Mouse (Mus musculus): ENCODE measurements around the gene Egfl8.

Gene Egfl8

DNA sequence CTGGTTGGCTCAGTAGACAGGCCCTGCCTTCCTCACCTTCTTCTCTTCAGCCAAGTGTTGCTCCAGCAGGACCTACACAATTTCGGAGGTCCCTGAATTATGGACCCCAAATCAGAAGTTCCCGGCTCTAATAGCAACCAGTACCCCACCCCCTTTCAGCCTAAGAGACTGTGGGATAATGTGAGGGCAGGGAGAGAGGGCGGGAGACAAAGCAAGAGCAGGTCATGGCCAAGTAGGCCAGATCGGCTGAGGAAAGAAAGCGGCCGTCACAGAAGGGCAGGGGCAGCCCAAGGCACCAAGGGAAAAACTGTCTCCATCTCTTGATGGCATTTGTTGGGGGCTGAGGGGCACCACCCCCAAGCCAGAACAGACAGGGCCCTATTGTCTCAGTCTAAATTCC lies at the start of gene Egfl8:
TSS of gene Egfl8 (minus strand) at position 101 of the 400 bp plus-strand sequence.
- in situ Hi-C loops (cut with MboI, MseI): no loop called here

DNA sequence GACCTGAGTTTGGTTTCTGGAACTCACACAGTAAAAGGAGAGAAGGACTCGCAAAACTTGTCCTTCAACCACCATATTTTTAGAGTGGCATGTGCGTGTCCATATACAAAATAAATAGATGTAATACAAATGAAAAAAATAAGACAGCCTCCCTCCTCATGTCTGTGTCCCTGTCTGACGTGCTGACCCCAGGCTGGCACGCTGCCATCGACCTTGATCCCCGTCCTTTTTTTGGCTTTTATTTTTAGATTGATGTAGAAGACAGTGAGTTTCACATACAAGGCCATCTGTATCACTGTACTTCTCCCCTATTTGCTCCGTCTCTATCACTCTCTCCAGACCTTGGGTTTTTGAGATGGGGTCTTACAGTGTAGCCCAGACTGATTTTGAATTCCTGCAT lies 48.7 kb upstream of the Egfl8 start:
- in situ Hi-C loops (cut with MboI, MseI): no loop called here

DNA sequence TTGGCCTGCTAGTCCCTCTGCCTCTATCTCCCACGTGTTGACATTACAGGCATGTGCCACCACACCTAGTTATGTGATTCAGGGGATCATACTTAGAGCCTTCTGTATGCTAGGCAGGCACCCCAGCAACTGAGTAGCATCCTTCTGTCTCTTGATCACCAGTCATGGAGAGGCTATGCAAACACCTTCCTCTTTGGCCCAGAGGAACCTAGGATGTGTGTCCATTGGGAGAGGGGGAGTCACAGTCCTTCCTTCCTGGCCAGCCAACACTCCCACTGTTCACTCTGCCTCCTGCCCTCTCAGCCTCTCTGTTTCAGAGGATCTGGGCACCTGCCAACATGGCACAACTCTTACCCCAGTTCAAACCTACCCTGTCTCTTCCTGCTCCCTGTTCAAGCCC lies 47.8 kb upstream of the Egfl8 start:
- in situ Hi-C loops (cut with MboI, MseI): no loop called here

DNA sequence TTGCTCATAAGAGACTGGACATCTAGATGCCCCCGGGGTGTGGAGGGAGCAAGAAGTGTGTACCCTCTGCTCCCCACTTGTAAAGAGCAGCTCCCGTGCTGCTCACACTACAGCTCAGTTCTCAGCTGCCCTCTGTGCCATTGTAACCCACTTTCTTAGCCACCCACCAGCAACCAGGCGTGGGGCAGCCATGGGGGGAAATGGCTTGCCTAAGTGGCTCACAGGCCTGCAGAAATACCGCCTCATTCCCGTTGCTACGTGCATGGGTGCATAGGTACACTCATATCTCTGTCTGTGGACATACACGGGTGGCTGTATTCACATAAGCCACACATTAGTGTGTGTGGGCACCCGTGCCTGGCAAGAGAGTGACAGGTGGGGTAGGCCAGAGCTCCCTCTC lies 47.2 kb upstream of the Egfl8 start:
- in situ Hi-C loops (cut with MboI, MseI): no loop called here

DNA sequence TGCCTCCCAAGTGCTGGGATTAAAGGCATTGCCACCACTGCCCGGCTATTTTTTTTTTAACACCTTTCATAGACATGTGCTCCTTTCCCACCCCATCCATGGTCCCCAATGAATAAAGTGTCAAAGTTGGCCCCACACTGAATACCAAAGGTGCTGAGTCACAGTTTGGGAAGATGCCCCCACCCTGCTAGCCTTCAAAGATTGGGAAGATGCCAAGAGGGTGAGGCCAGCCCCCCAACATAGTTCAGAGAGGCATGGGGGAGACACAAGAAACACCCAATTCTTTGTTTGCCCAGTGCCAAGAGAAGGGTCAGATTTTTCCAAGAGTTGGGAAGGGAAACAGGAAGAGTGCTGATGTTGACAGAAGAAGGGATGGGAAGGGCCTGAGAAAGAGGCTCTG lies 46.7 kb upstream of the Egfl8 start:
- in situ Hi-C loops (cut with MboI, MseI): no loop called here

DNA sequence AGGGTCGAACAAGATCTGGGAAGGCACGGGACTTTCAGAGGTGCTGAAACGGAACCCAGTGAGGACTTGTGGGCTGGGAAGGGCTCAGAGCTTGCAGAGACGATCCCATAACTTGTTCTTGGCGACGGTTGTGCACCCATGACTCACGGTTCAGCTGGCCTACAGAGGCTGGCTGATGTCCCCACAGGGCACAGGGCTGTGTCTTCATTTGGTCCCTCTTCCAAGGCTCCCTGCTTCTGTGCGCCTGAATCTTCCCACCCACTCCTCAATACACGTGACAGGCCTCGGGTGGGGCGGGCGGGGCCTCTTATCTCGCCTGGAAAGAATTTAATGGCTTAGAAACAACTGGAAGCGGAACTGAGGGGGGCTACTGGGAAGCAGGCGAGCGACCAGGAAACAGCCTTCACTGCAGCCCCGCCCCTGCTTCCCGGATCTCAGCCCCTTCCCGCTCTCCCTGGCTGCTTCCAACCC lies 45.4 kb upstream of the Egfl8 start:
- in situ Hi-C loops (cut with MboI, MseI): no loop called here

DNA sequence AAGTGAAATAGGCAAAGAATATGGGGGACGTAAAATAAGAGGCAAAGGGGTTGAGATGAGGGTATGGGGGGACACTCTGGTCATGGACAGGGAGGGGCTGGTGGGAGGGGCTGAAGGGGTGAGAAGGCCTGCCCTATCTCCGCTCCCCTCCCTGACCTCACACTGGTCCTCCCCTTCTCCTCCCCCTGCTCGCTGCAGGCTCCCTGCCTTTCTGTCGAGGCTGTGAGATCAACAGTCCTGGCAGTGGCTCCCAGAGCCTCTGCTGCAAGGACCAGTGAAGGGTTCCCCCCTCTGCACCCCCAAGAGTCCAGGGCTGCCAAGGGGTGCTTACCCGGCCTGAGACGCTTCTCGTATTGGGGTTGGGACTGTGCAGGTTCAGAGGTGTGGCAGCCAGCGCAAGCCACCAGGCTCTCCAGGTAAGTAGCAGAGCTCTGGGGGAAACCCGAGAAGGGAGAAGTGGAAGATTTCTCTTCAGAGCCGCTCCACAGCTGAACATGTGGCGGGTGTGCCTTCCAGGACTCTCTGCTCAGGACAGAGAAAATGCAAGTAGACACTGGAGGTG lies 44.6 kb upstream of the Egfl8 start:
- in situ Hi-C loops (cut with MboI, MseI): no loop called here

DNA sequence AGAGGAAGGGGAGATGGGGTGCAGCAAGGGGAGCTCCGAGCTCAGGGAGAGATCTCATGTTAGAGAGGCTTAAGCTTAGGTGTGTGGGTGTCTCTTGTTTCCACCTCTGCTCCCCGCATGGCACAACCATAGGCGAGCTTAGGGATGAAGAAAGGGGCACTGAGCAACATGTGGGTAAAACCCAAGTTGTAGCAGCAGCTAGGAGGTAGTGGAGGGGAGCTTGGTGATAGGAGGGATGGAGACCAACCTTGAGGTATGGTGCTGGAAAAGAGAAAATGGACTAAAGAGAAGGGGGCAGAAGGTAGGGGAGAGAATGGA lies 44.1 kb upstream of the Egfl8 start:
- in situ Hi-C loops (cut with MboI, MseI): no loop called here

DNA sequence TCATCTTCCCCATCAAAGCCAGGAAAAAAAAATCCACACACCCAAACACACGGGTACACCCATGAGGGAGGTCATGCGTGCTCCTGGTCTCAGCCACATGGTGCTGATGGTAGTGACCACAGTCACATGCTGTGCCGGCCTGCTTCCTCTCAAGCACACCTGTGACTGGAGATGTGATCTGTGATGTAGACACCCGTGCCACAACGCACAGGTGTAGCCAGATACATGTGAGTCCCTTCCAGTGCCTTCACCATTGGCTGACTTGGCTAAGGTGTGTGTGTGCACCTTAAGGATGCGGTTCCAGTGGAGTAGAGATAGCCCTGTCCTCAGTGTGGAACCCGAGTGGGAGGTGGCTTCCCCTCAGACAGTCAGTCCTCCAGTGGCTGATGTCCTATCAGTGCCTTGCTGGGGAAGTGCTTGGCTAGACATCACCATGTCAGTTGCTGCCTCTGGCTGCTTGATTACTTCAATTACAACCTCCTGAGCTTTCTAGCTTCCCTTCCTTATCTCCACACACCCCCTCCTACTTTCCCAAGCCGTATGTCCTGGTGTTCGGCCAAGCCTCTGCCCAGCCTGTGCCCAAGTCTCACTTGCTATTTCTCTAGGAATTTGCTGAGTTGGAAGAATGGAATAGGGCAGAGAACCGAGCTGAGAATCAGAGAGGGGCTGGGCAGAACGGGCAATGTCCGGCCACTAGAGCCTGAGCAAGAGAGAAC lies 43.6 kb upstream of the Egfl8 start:
- in situ Hi-C loops (cut with MboI, MseI): no loop called here

DNA sequence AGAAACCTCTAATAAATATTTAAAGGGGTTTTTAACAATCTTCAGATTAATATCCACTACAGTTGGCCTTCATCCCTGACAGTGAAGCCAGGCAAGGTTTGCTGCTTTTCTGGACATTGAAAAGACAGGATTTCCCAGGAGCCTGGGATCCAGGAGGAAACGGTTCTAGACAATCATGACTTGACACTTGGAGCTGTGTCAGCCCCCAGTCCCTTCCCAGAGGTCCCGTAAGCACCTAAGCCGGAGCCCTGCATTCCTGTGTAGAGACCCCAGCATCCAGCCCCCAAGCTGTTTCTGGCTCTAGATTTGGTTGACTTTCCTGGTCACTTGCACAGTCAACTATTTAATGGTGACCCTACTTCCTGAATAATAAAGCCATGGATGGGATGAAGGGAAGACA lies 42.8 kb upstream of the Egfl8 start:
- in situ Hi-C loops (cut with MboI, MseI): no loop called here

DNA sequence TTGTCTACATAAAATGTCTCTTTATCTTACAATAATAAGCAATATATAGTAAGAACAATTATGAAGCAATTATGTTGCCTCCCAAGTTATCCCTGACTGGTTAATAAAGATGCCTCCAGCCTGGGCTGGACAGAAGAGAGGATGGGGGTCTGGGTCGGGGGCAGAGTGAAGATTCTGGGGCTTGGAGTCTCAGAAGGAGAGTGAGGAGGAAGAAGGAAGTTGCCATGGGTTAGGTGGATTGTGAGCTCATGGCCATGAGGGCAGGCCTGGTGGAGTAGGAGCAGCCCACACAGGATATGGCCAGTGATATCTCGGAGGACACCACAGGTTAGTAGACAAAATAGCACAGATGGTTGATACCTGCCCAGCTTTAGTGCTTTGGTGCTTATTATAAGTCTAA lies 42.4 kb upstream of the Egfl8 start:
- in situ Hi-C loops (cut with MboI, MseI): no loop called here

DNA sequence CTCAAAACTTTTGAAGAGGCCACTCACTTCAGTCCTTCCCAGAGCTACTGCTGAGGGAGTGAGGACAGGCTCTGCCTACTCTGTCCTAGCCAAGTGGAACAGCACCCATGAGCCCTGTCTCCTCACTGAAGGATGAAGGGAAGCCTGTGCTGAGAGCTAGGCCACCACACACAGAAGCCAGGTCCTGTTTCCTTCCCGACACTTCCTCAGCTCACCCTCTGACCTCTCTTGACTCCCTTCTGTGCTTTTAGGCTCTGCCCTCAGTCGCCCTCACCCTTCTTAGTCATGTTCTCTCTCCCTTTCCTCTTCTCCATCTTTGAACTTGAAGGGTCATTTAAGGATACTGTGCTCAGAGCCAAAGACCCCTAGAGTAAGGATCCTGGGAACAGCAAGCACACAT lies 41.5 kb upstream of the Egfl8 start:
- in situ Hi-C loops (cut with MboI, MseI): no loop called here

DNA sequence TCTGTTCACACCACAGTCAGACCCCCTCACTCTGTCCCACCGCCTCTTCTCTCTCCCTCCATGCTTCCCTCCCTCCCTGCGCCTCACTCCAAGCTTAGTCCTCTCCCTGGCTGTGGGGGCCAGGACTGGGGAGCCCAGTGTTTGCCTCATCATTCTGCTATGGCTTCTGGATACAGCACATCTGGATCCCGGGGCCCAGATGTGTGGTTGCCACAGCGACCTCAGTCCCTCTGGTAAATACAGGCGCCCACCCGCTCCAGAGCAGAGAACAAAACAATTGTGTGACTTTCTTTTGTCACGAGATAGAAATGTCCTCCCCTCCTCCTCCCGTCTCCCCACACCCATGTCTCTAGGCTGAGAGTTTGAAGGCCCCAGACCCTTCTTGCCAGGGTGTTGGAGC lies 40.9 kb upstream of the Egfl8 start:
- in situ Hi-C loops (cut with MboI, MseI): no loop called here

DNA sequence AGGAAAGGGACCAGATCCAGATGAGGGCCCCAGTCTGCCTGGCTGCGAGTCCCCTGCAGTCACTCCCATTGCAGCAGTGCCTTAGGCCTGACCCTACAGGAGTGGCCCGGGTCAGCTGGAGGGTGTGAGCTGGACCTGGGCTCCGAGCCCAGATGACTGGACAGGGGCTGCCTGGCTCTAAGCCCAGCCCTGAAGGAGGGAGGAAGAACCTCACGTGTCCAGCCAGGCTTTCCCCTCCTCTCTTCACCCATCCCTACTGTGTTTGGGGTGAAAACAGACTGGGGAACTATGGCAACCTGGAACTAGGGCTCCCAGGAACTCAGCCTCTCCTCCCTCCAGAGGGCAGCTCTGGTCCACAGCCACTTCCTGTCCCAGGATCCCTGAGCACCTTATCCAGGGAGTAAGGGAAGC lies 39.8 kb upstream of the Egfl8 start:
- in situ Hi-C loops (cut with MboI, MseI): no loop called here

DNA sequence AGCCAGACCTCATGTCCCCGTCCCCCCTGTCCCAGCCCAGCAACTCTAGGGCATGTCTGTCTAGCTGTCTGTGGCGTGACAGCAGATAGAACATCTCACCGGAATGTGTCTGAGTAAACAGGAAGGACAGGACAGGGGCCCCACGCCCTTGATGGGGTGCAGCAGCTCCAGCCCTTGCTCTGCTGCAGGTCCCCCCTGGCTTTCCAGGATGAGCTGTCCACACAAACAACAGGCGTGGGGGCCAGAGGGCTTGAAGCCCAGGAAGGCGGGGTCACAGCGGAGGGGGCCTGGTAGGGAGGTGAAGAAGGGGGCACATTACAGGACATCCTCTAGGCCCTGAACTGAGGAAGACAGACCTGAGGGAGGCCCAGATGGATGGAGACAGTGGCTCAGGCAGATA lies 39.4 kb upstream of the Egfl8 start:
- in situ Hi-C loops (cut with MboI, MseI): no loop called here

DNA sequence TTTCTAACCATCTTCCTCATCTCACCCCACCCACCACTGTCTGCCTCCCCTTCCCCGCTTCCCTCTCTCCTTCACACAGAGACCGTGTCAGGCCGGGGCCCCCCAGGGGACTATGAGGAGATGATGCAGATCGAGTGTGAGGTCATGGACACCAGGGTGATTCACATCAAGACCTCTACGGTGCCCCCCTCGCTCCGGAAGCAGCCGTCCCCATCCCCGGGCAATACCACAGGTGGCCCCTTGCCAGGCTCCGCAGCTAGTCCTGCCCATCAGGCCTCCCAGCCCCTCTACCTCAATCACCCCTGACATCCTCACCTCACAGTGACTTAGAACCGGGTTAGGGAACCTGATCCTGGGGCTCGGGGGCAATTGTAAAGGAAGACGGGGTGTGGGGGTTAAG lies 38.6 kb upstream of the Egfl8 start:
- in situ Hi-C loops (cut with MboI, MseI): no loop called here

DNA sequence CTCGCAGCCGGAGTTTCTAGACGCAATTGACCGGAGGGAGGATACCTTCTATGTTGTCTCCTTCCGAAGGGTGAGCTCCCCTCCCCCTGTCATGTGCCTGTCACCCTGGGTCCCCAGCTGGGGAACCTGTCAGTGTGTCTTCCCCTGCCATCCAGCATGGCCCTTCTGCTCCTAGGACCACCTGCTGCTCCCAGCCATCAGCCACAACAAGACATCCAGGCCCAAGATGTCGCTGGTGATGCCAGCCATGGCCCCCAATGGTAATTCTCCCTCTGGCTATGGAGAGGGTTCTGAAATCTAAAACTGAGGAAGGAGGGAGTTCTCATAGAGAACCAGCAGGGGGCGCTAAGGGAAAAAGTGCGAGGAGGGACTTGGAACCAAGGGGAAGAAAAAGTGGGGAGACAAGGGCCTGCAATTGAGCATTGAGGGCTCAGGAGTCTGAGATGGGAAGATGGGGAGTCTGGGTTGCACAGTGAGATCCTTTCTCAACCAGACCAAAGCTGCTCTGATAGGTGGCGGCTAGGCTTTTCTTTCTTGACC lies 38.0 kb upstream of the Egfl8 start:
- in situ Hi-C loops (cut with MboI, MseI): no loop called here

DNA sequence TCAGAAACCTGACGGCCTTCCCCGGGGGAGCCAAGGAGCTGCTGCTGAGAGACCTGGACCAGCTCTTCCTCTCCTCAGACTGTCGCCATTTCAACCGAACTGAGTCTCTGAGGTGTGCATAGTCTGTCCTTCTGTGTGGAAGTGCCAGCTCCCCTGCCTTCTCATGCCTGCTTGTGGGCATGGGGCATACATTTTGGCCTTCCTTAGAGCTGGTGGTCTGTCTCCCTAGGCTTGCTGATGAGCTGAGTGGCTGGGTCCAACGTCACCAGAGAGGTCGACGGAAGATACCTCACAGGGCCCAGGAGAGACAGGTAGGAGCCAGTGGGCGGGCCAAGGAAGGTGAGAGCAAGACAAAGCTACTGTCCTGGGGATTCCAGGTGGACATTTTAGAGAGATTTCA lies 37.2 kb upstream of the Egfl8 start:
- in situ Hi-C loops (cut with MboI, MseI): no loop called here

DNA sequence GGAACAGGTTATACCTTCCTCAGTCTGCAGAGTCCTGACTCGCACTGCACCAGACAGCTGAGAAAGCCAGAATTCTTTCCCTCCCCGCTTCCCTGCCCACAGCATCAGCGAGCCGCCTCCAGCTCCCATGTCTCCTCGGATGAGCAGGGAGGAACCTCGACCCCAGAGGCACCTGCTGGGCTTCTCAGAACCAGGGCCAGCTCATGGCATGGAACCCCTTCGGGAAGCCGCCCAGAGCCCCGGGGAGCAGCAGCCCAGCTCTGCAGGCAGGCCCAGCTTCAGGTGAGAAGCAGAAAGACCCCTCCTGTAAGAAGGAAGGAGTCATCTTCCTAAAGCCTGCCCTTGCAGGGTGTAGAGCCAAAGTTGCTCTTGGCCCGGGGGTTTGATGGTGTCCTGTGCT lies 36.8 kb upstream of the Egfl8 start:
- in situ Hi-C loops (cut with MboI, MseI): no loop called here

DNA sequence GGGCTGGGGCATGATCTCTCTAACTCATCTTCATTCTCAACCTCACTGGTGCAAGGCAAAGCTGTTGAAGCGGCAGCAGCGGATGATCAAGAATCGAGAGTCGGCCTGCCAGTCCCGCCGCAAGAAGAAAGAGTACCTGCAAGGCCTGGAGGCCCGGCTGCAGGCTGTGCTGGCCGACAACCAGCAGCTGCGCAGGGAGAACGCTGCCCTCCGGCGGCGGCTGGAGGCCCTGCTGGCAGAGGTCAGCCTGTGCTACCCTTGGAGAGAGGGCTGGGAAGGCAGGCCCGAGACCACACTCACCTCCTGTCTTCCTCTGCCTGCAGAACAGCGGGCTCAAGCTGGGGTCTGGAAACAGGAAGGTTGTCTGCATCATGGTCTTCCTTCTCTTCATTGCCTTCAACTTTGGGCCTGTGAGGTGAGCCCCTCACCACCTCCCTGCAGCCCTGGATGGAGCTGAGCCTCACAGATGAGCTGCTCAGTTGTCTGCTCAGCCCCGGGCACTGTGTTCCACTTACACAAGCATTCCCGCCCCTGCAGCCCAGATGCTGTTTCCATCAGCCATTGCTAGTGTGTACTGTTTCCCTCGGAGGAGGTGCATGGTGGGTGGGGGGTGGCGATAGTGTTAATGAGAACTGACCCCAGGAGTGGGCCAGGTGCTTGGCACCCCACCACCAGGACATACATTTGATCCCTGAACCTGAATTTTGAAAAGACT lies 35.9 kb upstream of the Egfl8 start:
- in situ Hi-C loops (cut with MboI, MseI): no loop called here

DNA sequence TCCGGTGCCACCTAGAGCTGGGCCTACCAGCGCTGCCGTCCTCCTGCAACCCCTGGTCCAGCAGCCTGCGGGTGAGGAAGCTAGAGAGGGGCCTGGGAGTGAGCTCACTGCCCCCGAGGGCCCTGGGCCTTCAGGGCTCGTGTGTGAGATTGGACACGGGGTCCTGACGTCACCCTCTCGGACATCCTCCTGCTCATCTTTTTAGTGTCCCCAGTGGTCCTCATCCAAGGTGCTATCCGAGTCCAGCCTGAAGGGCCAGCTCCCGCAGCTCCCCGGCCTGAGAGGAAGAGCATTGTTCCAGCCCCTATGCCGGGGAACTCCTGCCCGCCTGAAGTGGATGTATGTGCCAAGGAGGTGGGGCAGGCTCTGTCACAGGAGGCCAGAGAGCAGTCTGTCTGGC lies 35.0 kb upstream of the Egfl8 start:
- in situ Hi-C loops (cut with MboI, MseI): no loop called here

DNA sequence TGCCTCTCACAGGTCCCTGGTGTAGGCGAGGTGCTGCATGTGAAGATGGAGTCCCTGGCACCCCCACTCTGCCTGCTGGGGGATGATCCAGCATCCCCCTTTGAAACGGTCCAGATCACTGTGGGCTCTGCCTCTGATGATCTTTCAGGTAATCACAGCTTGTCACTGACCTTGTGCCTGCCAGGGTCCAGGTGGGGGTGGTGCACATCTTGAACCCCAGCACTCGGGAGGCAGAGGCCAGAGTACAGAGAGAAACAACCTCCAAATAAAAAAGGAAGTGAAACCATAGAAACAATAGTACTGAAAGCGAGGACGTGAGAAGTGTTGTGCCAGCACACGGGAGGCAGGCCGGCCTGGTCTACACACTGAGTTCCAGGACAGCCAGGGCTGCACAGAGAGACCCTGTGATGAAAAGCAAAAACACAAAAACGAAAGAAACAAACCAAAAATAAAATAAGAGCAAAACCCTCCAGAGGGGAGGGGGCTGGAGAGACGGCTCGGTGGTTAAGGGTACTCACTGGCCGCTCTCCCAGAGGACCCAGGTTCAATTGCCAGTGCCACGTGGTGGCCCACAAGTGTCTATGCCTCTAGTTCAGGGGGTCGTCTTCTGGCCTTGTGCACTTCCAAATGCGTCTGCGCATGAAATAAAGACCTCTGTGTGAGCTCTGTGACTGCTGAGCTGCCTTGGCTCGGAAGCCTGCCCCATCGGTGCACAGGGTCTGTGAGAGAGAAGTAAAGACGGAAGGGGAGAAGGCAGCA lies 33.5 kb upstream of the Egfl8 start:
- in situ Hi-C loops (cut with MboI, MseI): no loop called here

All from T-helper 17 cell (primary cell).